26 mouse cellular contexts compared by ENCODE assay signal in the genomic region with DNA sequence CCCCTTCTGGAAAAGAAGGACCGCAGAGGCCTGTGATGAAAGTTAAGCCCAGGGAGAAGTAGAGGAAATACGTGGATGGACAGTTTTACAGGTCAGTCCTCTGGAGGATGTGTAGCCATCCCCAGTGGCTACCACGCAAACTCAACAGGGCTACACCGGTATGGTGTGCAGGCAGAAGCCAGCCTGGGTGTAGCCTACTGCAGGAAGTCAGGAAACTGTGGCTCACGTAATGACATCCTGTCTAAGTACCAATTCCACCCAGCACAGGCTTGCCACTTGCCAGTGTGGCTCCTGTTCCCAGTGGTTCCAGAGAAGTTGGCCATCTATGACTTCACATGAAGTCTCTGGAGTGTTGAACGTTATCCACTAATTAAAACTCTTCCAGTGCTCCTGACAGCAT.
DNase-seq lines count a peak whose midpoint lies in the region; ATAC-seq and TF ChIP-seq lines count a peak whose summit lies in the region.
"Had no signal": no experiment of that assay in that cellular context is flagged by ENCODE, and none has a peak within 500 bp of the region (broad histone marks: within the 10 kb centered on the region; RNA-seq: fewer than 3 reads in every experiment).

No protein-coding gene starts in this region.

- TF ChIP-seq POLR2A in liver, adult 2 months (IDR thresholded peaks at IDR 0.05; ENCODE audit: extremely low read depth, insufficient read depth, low read length) = no peak

- ATAC-seq in liver, embryonic 11.5 days (replicated peaks; ENCODE audit: low FRiP score) = no peak
- ATAC-seq in hindbrain, postnatal 0 days = no peak
- ATAC-seq: forebrain, embryonic 15.5 days; intestine, embryonic 15.5 days; liver, embryonic 12.5 days had no signal

- H3K36me3 ChIP-seq in liver, adult 2 months (ENCODE audit: control insufficient read depth, insufficient read depth, low read length) = no peaks in the 10 kb centered on the region
- H3K36me3 ChIP-seq in liver, embryonic 11.5 days (ENCODE audit: control insufficient read depth, insufficient read depth, low read length) = no peaks in the 10 kb centered on the region
- H3K36me3 ChIP-seq in hindbrain, postnatal 0 days (ENCODE audit: insufficient read depth, low read length) = no peaks in the 10 kb centered on the region
- H3K36me3 ChIP-seq: embryonic facial prominence, embryonic 13.5 days; forebrain, embryonic 15.5 days; heart, embryonic 10.5 days; hindbrain, embryonic 12.5 days; intestine, embryonic 15.5 days; limb, embryonic 10.5 days; liver, embryonic 12.5 days; lung, embryonic 15.5 days; midbrain, embryonic 10.5 days; neural tube, embryonic 15.5 days had no signal

- no peaks in the 10 kb centered on the region for H3K79me2 ChIP-seq in liver, adult 2 months (ENCODE audit: control insufficient read depth, insufficient read depth, low read length)

- peak overlapping the region; percentile 37; the same call in 1 of the 2 replicates for H3K27ac ChIP-seq in liver, adult 2 months (replicated peaks; ENCODE audit: insufficient read depth, low read depth, low read length)
- no peak overlapping the region for H3K27ac ChIP-seq in liver, embryonic 11.5 days (ENCODE audit: low read depth, low read length)
- no peak overlapping the region for H3K27ac ChIP-seq in hindbrain, postnatal 0 days
- H3K27ac ChIP-seq: embryonic facial prominence, embryonic 13.5 days; forebrain, embryonic 15.5 days; heart, embryonic 10.5 days; hindbrain, embryonic 12.5 days; intestine, embryonic 15.5 days; limb, embryonic 10.5 days; liver, embryonic 12.5 days; lung, embryonic 15.5 days; midbrain, embryonic 10.5 days; neural tube, embryonic 15.5 days; stomach, postnatal 0 days had no signal

- DNase-seq in liver, adult 2 months (ENCODE audit: extremely low read depth, low read depth, low spot score) = no peak
- DNase-seq in liver, embryonic 11.5 days (ENCODE audit: low spot score) = no peak
- peak; percentile 30 for DNase-seq in thymus, postnatal 4 days
- DNase-seq in thymus, postnatal 36 days = no peak
- peak; percentile 11 for DNase-seq in induced T-regulatory cell, adult 2 months (ENCODE audit: low read depth)
- DNase-seq in right cerebral cortex, postnatal 10 days (ENCODE audit: low spot score in 2 of 2) = no peak
- DNase-seq in adrenal gland, postnatal 14 days = no peak
- DNase-seq in hindbrain, postnatal 0 days (ENCODE audit: low spot score) = no peak
- DNase-seq: adrenal gland, postnatal 36 days; cerebellum, adult 9-11 months; gastrocnemius, postnatal 36 days; kidney, adult 9 months; kidney, postnatal 25 days had no signal

- 78% methylated on average over 6 of the region's 6 CpGs for WGBS in liver, adult 2 months
- WGBS in liver, embryonic 11.5 days = 61% methylated on average over 6 of the region's 6 CpGs
- WGBS in hindbrain, postnatal 0 days = 76% methylated on average over 6 of the region's 6 CpGs

- H3K4me1 ChIP-seq in liver, adult 2 months (ENCODE audit: control insufficient read depth, insufficient read depth, low read length) = no peaks in the 10 kb centered on the region
- no peaks in the 10 kb centered on the region for H3K4me1 ChIP-seq in liver, embryonic 11.5 days (replicated peaks; ENCODE audit: control insufficient read depth, insufficient read depth, low read length)
- no peaks in the 10 kb centered on the region for H3K4me1 ChIP-seq in hindbrain, postnatal 0 days (ENCODE audit: insufficient read depth, low read length)
- H3K4me1 ChIP-seq: embryonic facial prominence, embryonic 13.5 days; forebrain, embryonic 15.5 days; intestine, embryonic 15.5 days; lung, embryonic 15.5 days had no signal

- no peak for TF ChIP-seq CTCF in liver, adult 2 months (IDR thresholded peaks at IDR 0.05; ENCODE audit: low read depth, low read length)
- no peak for TF ChIP-seq CTCF in hindbrain, postnatal 0 days (IDR thresholded peaks at IDR 0.05; ENCODE audit: low read depth)

- H3K4me2 ChIP-seq in liver, embryonic 11.5 days = no peak overlapping the region
- H3K4me2 ChIP-seq in hindbrain, postnatal 0 days (ENCODE audit: low read depth, low read length) = no peak overlapping the region
- H3K4me2 ChIP-seq: embryonic facial prominence, embryonic 13.5 days; forebrain, embryonic 15.5 days; hindbrain, embryonic 12.5 days; intestine, embryonic 15.5 days; liver, embryonic 12.5 days; lung, embryonic 15.5 days; neural tube, embryonic 15.5 days had no signal

- no peaks in the 10 kb centered on the region for H3K9me3 ChIP-seq in liver, embryonic 11.5 days (ENCODE audit: control insufficient read depth, low read length)
- no peaks in the 10 kb centered on the region for H3K9me3 ChIP-seq in hindbrain, postnatal 0 days (ENCODE audit: low read length)
- H3K9me3 ChIP-seq: embryonic facial prominence, embryonic 13.5 days; forebrain, embryonic 15.5 days; heart, embryonic 10.5 days; hindbrain, embryonic 12.5 days; intestine, embryonic 15.5 days; limb, embryonic 10.5 days; liver, embryonic 12.5 days; lung, embryonic 15.5 days; midbrain, embryonic 10.5 days; neural tube, embryonic 15.5 days had no signal

- H3K27me3 ChIP-seq in liver, adult 2 months (ENCODE audit: control insufficient read depth, insufficient read depth, low read length) = no peaks in the 10 kb centered on the region
- H3K27me3 ChIP-seq in liver, embryonic 11.5 days (replicated peaks; ENCODE audit: control insufficient read depth, insufficient read depth, low read length) = no peaks in the 10 kb centered on the region
- no peaks in the 10 kb centered on the region for H3K27me3 ChIP-seq in hindbrain, postnatal 0 days (ENCODE audit: insufficient read depth, low read length)
- H3K27me3 ChIP-seq: embryonic facial prominence, embryonic 13.5 days; forebrain, embryonic 15.5 days; hindbrain, embryonic 12.5 days; intestine, embryonic 15.5 days; lung, embryonic 15.5 days; Patski had no signal

- H3K4me3 ChIP-seq in liver, adult 2 months (ENCODE audit: insufficient read depth, low read depth, low read length) = no peak overlapping the region
- no peak overlapping the region for H3K4me3 ChIP-seq in liver, embryonic 11.5 days (ENCODE audit: low read depth, low read length)
- H3K4me3 ChIP-seq in hindbrain, postnatal 0 days (ENCODE audit: low read length) = no peak overlapping the region
- H3K4me3 ChIP-seq: embryonic facial prominence, embryonic 13.5 days; forebrain, embryonic 15.5 days; heart, embryonic 10.5 days; hindbrain, embryonic 12.5 days; intestine, embryonic 15.5 days; limb, embryonic 10.5 days; liver, embryonic 12.5 days; lung, embryonic 15.5 days; midbrain, embryonic 10.5 days; myocyte; neural tube, embryonic 15.5 days had no signal

- no peak overlapping the region for H3K9ac ChIP-seq in liver, adult 2 months (ENCODE audit: low read depth, low read length)
- H3K9ac ChIP-seq in liver, embryonic 11.5 days (ENCODE audit: low read depth, low read length) = no peak overlapping the region
- no peak overlapping the region for H3K9ac ChIP-seq in hindbrain, postnatal 0 days (replicated peaks; ENCODE audit: low read length)
- H3K9ac ChIP-seq: embryonic facial prominence, embryonic 13.5 days; forebrain, embryonic 15.5 days; hindbrain, embryonic 12.5 days; intestine, embryonic 15.5 days; liver, embryonic 12.5 days; lung, embryonic 15.5 days; neural tube, embryonic 15.5 days had no signal

Comparison
In these comparisons a context has a peak if more than half of its experiments do, and no peak if none do; other contexts are left out.
1. DNase-seq: peak in thymus, postnatal 4 days (single experiment) and induced T-regulatory cell, adult 2 months (single experiment); none in liver, adult 2 months (single experiment), liver, embryonic 11.5 days (single experiment), thymus, postnatal 36 days (0 of 2), right cerebral cortex, postnatal 10 days (0 of 2), adrenal gland, postnatal 14 days (single experiment) and hindbrain, postnatal 0 days (single experiment).